Mouse (Mus musculus): ENCODE measurements around the gene Spata4.
"Not testable (repeated sequence)": the region's sequence is repeated elsewhere in the genome, so short reads cannot be mapped to it uniquely, and the experiment has no call there.

Gene Spata4

DNA sequence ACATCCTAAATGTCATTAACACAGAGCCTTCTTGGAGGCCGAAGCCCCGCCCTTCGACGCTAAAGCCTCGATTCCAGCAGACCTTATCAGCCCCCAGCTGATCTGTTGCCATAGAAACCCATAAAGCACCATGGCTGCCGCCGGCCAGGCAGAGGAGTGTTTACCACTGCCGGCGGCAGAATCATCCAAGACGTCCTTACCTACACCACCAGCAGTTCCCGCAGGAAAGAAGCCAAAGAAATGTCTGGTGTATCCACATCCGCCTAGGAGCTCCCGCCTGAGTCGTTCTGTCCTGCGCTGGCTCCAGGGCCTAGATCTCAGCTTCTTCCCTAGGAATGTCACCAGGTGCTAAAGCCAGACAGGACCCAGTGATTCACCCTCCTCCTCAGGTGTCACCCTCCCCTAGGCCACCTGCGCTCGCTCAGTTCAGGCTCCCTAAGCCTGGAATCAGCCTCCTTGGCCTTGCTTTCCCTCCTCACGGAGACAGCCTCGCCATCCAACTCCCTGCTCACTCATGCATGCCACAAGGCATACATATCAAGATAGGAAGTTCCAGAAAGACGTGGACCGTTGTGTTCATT, at the start of gene Spata4:
Gene Spata4, plus strand, starts transcription at position 111 of the 581 bp plus-strand sequence.
- peak; percentile 35 to 43 for DNase-seq

DNA sequence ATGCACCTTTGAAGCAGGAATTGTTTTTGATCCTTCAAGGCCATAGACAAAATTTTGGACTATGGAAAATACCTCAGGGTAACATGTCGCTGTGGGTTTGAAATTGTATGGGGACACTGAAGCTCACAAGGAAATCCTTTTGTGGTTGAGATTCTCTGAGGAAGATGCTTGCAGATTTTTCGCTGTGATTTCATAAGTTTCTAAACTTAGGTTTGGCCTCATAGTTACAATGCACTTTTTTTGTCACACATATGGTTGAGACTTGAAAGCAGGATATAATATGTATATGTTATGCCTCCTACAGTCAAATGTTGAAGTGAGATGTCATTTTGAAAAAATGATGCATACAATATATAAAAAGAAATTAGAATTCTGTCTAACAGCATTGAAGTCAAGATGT, 45.7 kb upstream of the Spata4 start:
- no peak for DNase-seq

DNA sequence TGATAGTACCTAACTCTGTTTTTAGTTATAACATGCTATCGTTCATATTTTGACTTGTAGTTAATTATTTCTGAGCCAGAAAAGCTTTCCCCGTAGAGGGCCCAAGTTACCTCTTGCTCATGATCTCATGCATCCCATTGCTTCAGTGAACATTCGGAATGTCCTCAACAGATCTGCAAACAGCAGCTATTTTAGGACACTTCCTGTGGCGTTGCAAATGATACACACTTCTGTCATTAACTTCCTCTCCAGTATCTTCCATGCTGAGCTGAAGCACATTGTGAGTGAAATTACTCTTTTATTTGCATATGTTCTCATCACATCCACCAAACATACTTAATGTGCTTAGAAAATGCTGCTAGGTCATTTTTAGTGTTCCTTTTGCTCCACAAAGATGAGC, 38.4 kb upstream of the Spata4 start:
- no peak for DNase-seq

DNA sequence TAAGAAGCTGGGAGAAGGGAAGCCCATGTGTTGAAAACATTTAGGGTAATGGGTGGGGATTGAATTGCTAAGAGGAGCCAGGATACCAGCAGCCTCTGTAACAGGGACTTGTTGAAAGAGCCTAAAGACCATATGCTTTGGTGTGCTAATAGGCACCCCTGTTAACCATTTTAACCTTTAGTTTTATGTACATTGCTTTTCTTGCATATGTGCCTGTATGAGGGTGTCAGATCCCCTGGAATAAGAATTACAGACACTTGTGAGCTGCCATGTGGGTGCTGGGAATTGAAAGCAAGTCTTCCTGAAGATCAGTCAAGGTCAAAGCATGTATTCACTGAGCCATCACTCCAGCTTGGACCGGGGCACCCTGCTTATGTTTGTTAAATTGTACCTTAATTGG, 35.4 kb upstream of the Spata4 start:
- DNase-seq, result no peak

DNA sequence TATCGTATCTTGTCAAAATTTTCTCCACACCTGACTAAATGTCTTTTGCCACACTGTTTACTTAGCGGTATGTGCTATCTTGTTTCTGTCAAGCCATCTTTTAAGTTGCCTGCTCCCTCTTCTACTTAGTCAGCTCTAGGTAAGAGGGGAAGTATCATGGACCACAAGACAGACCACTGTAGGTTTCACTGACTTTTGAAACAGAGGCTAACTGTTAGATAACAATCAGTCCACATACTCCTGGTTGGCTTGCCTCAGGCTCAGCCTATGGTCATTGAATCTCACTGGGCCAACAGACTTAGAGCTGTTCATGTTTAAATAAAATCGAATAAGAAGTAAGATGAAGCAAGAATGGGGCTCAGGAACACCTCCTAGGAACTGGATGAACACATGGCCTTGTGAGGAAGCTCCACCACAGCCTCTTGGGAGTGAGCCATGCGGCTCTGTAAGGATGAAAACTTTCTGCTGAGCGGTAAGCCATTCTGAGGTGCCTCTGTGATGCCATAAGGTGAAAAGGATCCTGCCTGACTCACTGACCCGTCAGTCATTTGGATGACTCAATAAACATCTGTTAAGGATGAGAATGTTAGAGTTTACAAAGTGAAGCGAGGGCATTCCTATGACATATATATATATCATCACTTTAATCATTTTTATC, 34.8 kb upstream of the Spata4 start:
- no peak for DNase-seq

DNA sequence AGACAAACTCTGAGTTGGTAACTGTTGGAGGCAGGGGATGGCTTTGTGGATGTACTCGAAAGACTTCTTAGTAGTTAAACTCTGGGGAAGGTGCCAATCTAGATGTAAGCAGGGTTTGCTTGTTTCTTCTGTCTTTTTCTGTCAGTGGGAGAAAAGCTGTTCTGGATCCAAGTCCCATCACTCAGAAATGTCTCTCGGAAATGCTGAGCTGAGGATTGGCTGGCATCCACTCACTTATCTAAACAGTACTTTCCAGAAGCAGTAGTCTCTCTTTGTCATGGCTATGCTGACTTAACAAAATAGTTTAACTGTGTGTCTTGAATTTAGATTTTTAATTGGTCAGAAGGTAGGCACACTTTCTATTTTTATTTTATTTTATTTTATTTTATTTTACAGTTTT, 33.4 kb upstream of the Spata4 start:
- no peak for DNase-seq

DNA sequence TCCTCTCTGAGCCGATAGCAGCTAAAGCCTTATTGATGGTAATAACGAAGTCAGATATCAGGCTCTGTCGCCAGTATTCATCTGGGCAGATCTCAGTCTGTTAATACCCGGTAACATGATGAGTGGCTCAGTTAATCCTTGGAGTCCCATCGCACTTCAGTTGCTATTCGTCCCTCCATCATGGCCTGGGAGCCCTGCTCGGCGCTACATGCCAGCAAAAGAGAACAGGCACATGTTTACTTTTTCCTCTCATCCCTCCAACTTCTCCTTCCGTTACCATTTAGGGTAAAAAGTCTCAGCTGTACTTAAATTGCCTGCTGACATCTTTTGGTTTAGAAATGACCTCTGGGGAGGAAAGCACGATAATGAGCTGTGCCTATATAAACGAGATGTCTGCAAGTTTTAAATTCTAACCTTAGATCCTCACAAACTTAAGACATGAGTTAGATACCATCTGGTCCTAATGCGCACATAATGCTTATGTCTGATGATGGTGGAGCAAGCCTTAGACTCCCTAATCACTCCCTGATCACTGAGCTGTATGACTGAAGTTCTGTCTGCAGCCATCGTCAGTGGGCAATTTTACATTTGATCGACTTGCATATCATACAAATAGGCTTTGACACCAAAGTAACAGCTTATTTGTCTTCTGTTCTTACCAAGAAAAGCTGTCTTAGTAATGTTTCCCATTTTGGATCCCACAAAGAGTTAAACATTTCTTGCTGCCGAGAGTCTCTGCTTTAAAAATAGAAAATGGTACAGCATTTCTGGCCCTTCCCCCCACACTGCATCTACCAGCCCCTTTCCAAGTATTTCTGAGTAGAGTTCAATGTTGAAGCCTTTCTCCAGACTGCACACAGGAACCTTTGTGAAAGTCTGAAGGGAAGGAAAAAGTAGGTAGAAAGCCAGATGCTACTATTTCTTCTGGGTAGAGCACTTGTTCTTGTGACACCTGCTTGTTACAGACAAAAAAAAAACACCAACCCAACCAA, 29.7 kb upstream of the Spata4 start:
- DNase-seq, result no peak

DNA sequence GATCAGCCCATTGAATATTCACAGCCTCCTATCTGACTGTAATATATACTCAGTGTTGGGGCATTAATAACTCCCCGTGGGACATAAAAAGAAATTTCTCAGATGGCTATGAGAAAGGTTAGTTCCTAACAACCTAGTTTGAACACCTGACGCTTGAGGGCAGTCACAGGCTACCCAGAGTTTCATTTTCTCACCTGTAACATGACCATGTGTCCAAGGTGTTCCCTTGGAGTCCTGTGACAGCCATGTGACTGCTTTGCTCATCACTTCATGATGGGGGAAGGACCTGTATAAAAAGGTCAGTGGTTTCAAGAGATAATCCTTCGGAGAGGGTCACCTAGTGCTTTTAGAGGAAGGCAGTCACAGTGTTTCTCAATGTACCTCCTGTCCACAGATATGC, 19.1 kb upstream of the Spata4 start:
- DNase-seq, result no peak

DNA sequence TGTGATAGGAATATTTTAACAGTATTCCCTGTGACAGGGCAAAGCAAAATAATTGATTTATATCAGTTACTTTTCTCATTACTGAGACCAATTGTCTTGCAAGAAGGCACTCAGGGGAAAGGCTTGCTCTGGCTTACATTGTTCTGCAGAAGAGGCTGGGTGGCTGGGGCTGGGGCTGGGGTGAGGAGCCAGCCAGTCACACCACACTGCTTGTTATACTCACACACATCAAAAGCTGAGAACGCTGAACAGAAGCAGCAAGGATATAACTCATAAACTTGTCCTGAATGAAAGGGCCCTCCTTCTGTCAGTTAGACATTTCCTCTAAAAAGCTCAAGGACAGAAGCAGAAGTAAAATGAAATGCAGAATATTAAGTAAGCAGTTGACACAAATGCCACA, 17.7 kb upstream of the Spata4 start:
- no peak for DNase-seq

DNA sequence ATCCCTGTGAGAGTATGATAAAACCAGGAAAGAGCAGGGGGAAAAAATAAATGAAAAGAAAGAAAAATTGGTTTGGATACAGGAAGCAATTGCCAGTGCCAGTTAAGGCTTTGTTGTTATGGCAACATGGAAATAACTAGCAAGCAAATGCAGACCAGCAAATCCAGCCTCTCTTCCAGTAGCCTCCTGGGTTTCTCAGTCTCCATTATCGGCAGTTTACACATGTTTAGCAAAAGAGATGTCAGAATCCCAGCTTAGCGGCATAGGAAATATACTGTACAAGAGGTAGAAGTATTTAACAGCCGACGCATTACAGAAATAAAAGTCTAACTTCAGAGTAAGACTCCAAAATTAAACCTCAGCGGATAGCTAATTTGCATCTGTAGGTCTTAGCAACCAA, 5.9 kb upstream of the Spata4 start:
- DNase-seq, result no peak

DNA sequence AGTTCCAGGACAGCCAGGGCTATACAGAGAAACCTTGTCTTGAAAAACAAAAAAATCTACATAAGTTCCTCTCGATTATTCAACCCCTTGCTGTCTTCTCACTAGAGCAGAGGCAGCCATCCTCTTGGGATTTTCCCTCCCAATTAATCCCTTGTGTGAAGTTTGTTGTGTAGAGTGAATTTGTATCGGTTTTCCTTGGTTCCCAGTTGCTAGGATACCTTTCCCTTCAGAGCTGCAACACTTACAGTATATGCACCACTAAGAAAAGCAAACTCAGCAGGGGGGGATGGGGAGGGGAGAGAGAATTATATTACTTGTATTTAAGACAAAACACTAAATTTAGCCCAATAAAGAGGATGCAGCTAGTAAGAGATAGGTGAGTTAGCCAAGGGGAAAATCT, 4.5 kb upstream of the Spata4 start:
- DNase-seq, result no peak

DNA sequence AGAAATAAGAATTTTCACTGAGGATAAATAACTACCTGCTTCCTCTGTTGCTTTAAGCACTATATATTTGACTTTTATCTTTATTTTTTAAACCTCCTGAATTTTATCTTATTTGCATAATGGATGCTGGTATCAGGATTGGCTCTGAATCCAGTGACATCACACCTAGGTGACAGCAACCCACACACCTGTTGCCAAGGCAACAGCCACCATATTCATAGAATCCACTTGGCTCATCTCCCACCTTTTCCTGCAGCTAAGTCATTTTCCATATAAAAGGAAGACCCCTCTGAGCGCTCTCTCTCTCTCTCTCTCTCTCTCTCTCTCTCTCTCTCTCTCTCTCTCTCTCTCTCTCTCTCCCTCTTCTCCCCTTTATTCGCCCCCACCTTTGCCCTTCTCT, 3.6 kb upstream of the Spata4 start:
- DNase-seq, result no peak

DNA sequence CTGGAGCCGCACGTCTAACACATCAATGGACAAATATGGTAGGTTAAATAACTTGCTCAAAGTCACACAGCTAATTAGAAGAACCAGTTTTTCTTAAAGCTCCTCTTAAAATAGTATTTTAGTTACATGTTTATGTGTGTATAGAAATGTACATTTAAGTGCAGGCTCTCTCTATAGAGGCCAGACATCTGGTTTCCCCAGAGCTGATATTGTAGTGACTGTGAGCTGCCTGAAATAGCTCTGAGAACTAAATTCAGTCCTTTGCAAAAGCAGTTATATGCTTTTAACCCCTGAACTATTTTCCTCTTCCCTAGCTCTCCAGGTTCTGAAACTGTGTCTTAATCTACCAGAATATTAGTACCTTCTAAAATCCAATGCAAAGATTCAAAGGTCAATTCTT, 3.2 kb upstream of the Spata4 start:
- DNase-seq, result no peak

DNA sequence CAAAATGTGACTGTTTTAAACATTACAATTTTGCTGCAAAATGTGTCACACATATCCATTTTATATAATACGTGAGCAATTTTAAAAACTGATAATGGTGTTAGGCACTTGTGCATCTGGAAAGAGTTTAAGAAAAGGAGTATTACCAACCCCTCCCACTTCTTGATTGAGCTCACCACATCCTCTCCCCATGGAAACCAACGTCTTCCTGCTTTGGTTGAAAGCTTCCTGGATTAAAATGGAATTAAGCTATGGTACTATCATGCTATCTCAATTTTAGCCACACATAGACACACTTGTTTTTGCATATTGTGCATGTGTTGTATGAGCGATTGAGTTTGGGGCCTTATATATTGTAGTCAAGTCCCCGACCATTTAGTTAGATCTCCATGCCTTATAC, 2.9 kb downstream of the Spata4 start:
- no peak for DNase-seq

DNA sequence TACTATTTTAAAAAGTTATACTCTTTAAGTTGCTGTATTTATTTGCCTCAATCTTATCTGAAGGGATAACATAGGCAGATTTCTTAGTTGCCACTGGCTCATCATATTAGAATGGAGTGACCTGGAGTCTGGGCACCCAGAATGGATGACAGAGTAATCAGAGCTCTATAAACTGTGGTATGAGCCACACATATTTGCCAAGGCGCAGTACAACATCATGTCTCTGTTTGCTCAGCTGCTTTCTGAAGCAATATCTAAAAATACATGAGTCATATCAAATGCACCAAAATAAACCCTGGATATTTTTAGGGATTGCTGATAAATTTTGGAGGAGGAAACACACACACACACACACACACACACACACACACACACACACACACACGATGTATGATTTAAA, 8.8 kb downstream of the Spata4 start:
- DNase-seq, result no peak

DNA sequence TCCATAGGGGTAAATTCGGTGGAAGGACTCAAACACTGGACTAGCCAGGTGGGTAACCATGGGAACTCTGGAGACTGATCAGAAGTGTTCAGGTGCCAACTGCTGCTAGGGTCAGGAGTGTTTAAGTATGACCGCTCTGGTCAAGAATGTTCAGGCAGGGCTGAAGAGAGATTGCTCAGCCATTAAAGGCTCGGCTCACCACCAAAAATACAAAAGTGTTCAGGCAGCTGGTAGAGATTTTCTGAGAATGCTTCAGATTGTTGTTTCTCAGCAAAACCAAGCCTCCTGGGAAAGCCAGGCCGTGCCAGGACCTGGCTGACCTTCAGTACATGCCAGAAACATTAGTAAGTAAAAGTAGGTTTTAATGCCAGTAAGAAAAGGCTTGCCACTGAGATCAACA, 9.7 kb downstream of the Spata4 start:
- peak in 1 of 2 experiments; percentile 2 for DNase-seq

DNA sequence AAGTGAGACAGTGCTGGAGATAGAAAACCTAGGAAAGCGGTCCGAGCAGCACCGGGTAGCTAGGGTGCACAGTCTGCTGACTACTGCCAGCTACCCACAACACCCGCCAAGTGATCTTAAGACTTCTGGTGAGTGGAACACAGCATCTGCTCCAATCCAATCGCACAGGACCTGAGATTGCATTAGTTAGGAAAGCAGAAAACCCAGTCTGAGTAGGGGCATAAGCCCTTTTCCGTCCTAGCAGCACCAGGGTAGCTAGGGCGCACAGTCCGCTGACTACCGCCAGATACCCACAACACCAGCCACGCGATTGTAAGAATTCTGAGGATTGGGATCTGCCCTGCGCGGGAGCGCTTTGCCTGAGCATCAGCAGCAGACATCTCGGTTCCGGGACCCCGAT, 16.1 kb downstream of the Spata4 start:
- DNase-seq, result not testable (repeated sequence)

DNA sequence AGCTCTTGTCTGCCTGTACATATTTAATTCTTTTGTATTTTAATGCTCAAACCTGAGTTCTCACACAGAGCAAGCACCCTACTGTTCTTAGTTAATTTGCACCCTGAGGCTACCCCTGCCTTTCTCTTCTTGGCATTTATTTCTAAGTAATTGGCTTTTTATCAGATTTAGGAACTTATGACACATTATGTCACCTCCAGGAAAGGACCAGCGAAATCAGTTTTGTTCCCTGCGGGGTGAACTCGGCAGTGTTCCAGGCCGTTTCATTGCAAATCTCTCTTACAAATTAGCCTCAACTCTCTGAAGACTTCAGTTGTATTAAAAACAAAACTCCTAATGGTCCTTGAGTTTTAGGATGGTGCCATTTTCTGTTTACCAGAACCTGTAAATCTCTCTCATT, 38.1 kb downstream of the Spata4 start:
- no peak for DNase-seq
